Mouse (Mus musculus): ENCODE measurements around the gene Gm17617.

GRCm38 (mm10) chr13:55181786-55182172 is 48.4 kb upstream of the Gm17617 start:
- TF ChIP-seq CTCF (IDR thresholded peaks at IDR 0.05; ENCODE audit: low read depth, low read length) (no peak), POLR2A (IDR thresholded peaks at IDR 0.05; ENCODE audit: borderline replicate concordance, low read depth, low read length) (no peak)
